24 mouse cellular contexts compared by ENCODE assay signal in the genomic region with DNA sequence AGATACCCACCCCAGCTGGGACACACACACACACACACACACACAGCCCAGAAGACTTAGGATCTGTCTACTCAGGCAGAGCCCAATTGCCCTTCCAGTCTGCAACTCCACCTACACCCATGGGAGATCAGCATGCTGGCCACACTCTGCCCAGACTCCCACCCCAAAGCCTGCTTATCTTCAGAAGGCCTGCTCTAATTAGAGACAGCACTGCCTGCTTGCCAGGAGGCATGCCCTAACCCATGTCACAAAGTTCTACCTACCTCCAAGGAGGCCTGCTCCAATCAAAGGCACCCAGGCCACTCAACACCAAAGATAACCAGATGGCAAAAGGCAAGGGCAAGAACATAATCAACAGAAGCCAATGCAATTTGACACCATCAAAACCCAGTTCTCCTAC.
"Had no signal": no experiment of that assay in that cellular context is flagged by ENCODE, and none has a peak within 500 bp of the region (broad histone marks: within the 10 kb centered on the region; RNA-seq: fewer than 3 reads in every experiment).

No protein-coding gene starts in this region.

- H3K36me3 ChIP-seq: heart, embryonic 13.5 days; heart, embryonic 15.5 days; hindbrain, embryonic 13.5 days; hindbrain, embryonic 15.5 days; kidney, embryonic 15.5 days; limb, embryonic 10.5 days; limb, embryonic 12.5 days had no signal

- DNase-seq: forebrain, postnatal 0 days; gastrocnemius, postnatal 14 days; gastrocnemius, postnatal 36 days; heart, adult 11 months; heart, adult 2 months; heart, postnatal 14 days; heart, postnatal 36 days; kidney, adult 11 months; kidney, adult 2 months; kidney, adult 9 months; kidney, postnatal 14 days; kidney, postnatal 36 days had no signal

- ATAC-seq: forebrain, postnatal 0 days; hindbrain, postnatal 0 days; intestine, embryonic 16.5 days had no signal

- H3K27me3 ChIP-seq: heart, embryonic 13.5 days; heart, embryonic 15.5 days; hindbrain, embryonic 13.5 days; hindbrain, embryonic 15.5 days; kidney, embryonic 15.5 days; limb, embryonic 12.5 days had no signal

- H3K4me1 ChIP-seq: heart, embryonic 13.5 days; heart, embryonic 15.5 days; hindbrain, embryonic 15.5 days; kidney, embryonic 15.5 days; limb, embryonic 10.5 days; limb, embryonic 12.5 days had no signal

- H3K4me3 ChIP-seq: heart, adult 2 months; heart, embryonic 13.5 days; heart, embryonic 15.5 days; hindbrain, embryonic 13.5 days; hindbrain, embryonic 15.5 days; kidney, embryonic 15.5 days; left cerebral cortex, adult 2 months; limb, embryonic 10.5 days; limb, embryonic 12.5 days had no signal

- H3K27ac ChIP-seq: heart, adult 2 months; heart, embryonic 13.5 days; heart, embryonic 15.5 days; hindbrain, embryonic 13.5 days; hindbrain, embryonic 15.5 days; hindbrain, postnatal 0 days; kidney, embryonic 15.5 days; kidney, postnatal 0 days; left cerebral cortex, adult 2 months; limb, embryonic 10.5 days; limb, embryonic 12.5 days had no signal

- H3K4me2 ChIP-seq: heart, embryonic 11.5 days; heart, embryonic 13.5 days; heart, embryonic 15.5 days; hindbrain, embryonic 13.5 days; hindbrain, embryonic 15.5 days; kidney, embryonic 15.5 days; limb, embryonic 12.5 days had no signal

- H3K9me3 ChIP-seq: heart, embryonic 13.5 days; heart, embryonic 15.5 days; hindbrain, embryonic 13.5 days; hindbrain, embryonic 15.5 days; kidney, embryonic 15.5 days; limb, embryonic 10.5 days; limb, embryonic 12.5 days had no signal

- H3K9ac ChIP-seq: forebrain, postnatal 0 days; heart, embryonic 13.5 days; heart, embryonic 15.5 days; hindbrain, embryonic 13.5 days; hindbrain, embryonic 15.5 days; kidney, embryonic 15.5 days; limb, embryonic 12.5 days had no signal
